10 mouse cellular contexts compared by ENCODE assay signal in genomic region chr2:172005970-172006369, GRCm38 (mm10). TPM values are rescaled to one million over a fixed set of nuclear protein-coding genes. Genes with fewer than 3 reads are reported as not detected.
A peak's percentile ranks its signal among the peaks of the same experiment; 100 is the strongest.
DNase-seq lines count a peak whose midpoint lies in the region; ATAC-seq and TF ChIP-seq lines count a peak whose summit lies in the region.
"Had no signal": no experiment of that assay in that cellular context is flagged by ENCODE, and none has a peak within 500 bp of the region (broad histone marks: within the 10 kb centered on the region; RNA-seq: fewer than 3 reads in every experiment).

No protein-coding gene starts in this region.

- WGBS in limb, embryonic 14.5 days, result 19% methylated on average over 7 of the region's 7 CpGs
- WGBS in stomach, embryonic 16.5 days, result 5% methylated on average over 7 of the region's 7 CpGs

- no peak for TF ChIP-seq POLR2A in limb, embryonic 14.5 days (IDR thresholded peaks at IDR 0.05; ENCODE audit: borderline replicate concordance, extremely low read depth, insufficient read depth, insufficient read length)

- no peaks in the 10 kb centered on the region for H3K9me3 ChIP-seq in limb, embryonic 14.5 days (ENCODE audit: control insufficient read depth, low read length)
- H3K9me3 ChIP-seq in stomach, embryonic 16.5 days (replicated peaks; ENCODE audit: control insufficient read depth, low read length), result no peaks in the 10 kb centered on the region

- H3K27ac ChIP-seq in limb, embryonic 14.5 days (replicated peaks; ENCODE audit: low read depth, low read length), result no peak overlapping the region
- H3K27ac ChIP-seq in stomach, embryonic 16.5 days (ENCODE audit: low read length), result peak overlapping the region; percentile 50; the same call in 1 of the 2 replicates

- peak; percentile 6 to 26 for DNase-seq in frontal cortex, postnatal 10 days (ENCODE audit: low spot score in 2 of 2)
- DNase-seq in frontal cortex, postnatal 14 days (ENCODE audit: low spot score in 2 of 2), result no peak
- peak; percentile 60 to 64 for DNase-seq in right cerebral cortex, postnatal 10 days (ENCODE audit: low spot score in 2 of 2)
- DNase-seq in right cerebral cortex, adult 18-20 months, result no peak
- peak; percentile 35 for DNase-seq in limb, embryonic 14.5 days (ENCODE audit: low spot score)
- DNase-seq in spleen, postnatal 36 days (ENCODE audit: low spot score in 2 of 2), result no peak
- DNase-seq in adrenal gland, adult 18-20 months (ENCODE audit: low spot score in 2 of 2), result no peak

- H3K27me3 ChIP-seq in limb, embryonic 14.5 days (ENCODE audit: control insufficient read depth, insufficient read depth, low read length), result no peaks in the 10 kb centered on the region
- no peaks in the 10 kb centered on the region for H3K27me3 ChIP-seq in stomach, embryonic 16.5 days (ENCODE audit: control insufficient read depth, insufficient read depth, low read length)
- H3K27me3 ChIP-seq: CH12.LX had no signal

- no peaks in the 10 kb centered on the region for H3K36me3 ChIP-seq in limb, embryonic 14.5 days (ENCODE audit: control insufficient read depth, insufficient read depth, low read length)
- no peaks in the 10 kb centered on the region for H3K36me3 ChIP-seq in stomach, embryonic 16.5 days (ENCODE audit: control insufficient read depth, insufficient read depth, low read length)

- no peak overlapping the region for H3K4me3 ChIP-seq in limb, embryonic 14.5 days (replicated peaks; ENCODE audit: low read length)
- no peak overlapping the region for H3K4me3 ChIP-seq in stomach, embryonic 16.5 days (replicated peaks; ENCODE audit: low read length)

- ATAC-seq in limb, embryonic 14.5 days (ENCODE audit: low FRiP score, low read depth), result no peak
- ATAC-seq in stomach, embryonic 16.5 days (ENCODE audit: insufficient read depth, low FRiP score), result peak; percentile 77

- no peak overlapping the region for H3K9ac ChIP-seq in limb, embryonic 14.5 days (ENCODE audit: low read depth, low read length, severe bottlenecking)
- H3K9ac ChIP-seq in stomach, embryonic 16.5 days (ENCODE audit: low read length), result no peak overlapping the region

- 0 out of 2 replicates have a peak overlapping the region, but pooled peaks have one; percentile 10 for H3K4me2 ChIP-seq in limb, embryonic 14.5 days (replicated peaks; ENCODE audit: low read depth, low read length, severe bottlenecking)
- H3K4me2 ChIP-seq in stomach, embryonic 16.5 days (ENCODE audit: low read depth, low read length), result no peak overlapping the region
- H3K4me2 ChIP-seq: liver, embryonic 11.5 days had no signal

- peaks cover 18% of the 10 kb centered on the region for H3K4me1 ChIP-seq in limb, embryonic 14.5 days (ENCODE audit: control insufficient read depth, insufficient read depth, low read length)
- H3K4me1 ChIP-seq in stomach, embryonic 16.5 days (ENCODE audit: control insufficient read depth, insufficient read depth, low read length), result peaks cover 18% of the 10 kb centered on the region; the same call in 1 of the 2 replicates

RNA-seq across cellular contexts. Expression of gene Cbln4, which starts 37.3 kb away (rescaled TPM):
- 2.1 TPM in 2 replicates for polyA plus RNA-seq in limb, embryonic 14.5 days (2012; rRNA removed)
- 2.4 TPM in 2 replicates for polyA plus RNA-seq in limb, embryonic 14.5 days (2014; fragmentation: Nextera tagmentation; extraction: Ambion mirVana)
- polyA plus RNA-seq in stomach, embryonic 16.5 days (2015; fragmentation: Nextera tagmentation; extraction: Ambion mirVana), result 0.36 and 0.37 TPM in 2 replicates
- not detected for total RNA-seq in adrenal gland, adult 18-20 months (2021)
- total RNA-seq: CH12.LX had no signal

Comparison
In these comparisons a context has a peak if more than half of its experiments do, and no peak if none do; other contexts are left out.
1. DNase-seq: peak in frontal cortex, postnatal 10 days (2 of 2), right cerebral cortex, postnatal 10 days (2 of 2) and limb, embryonic 14.5 days (single experiment); none in frontal cortex, postnatal 14 days (0 of 2), right cerebral cortex, adult 18-20 months (single experiment), spleen, postnatal 36 days (0 of 2) and adrenal gland, adult 18-20 months (0 of 2).